8 mouse cellular contexts compared by ENCODE assay signal in genomic region chr2:83812483-83813272, GRCm38 (mm10). TPM values are rescaled to one million over a fixed set of nuclear protein-coding genes. Genes with fewer than 3 reads are reported as not detected.
DNase-seq lines count a peak whose midpoint lies in the region; ATAC-seq lines count a peak whose summit lies in the region.

Fam171b (plus strand) TSS chr2:83812636.

- intact Hi-C loops in gastrocnemius, postnatal 14 days (cut with DNase I; ENCODE audit: low total_unique reads), result no loop called here
- intact Hi-C loops in left cerebral cortex, postnatal 10 days (cut with DNase I), result no loop called here

- peak; percentile 91 for ATAC-seq in common myeloid progenitor, adult 5-6 weeks (replicated peaks; ENCODE audit: low read depth, poor library complexity, severe bottlenecking)
- peak; percentile 72 for ATAC-seq in inflammation-experienced regulatory T-cells, adult 6 months
- ATAC-seq in megakaryocyte progenitor cell, adult 5-6 weeks (replicated peaks; ENCODE audit: poor library complexity), result peak; percentile 90

- DNase-seq in ZHBTc4 (ENCODE audit: low read depth, low spot score), result peak; percentile 85
- peak; percentile 80 for DNase-seq in gastrocnemius, postnatal 14 days
- peak; percentile 76 to 90 for DNase-seq in left cerebral cortex, postnatal 10 days (ENCODE audit: extremely low spot score in 1 of 2, low spot score in 2 of 2)
- DNase-seq in right cerebral cortex, postnatal 14 days, result peak; percentile 85
- peak; percentile 62 to 75 for DNase-seq in urinary bladder, postnatal 4 days (ENCODE audit: low spot score in 2 of 2)

RNA-seq across cellular contexts. Expression of gene Fam171b, which starts in this region (rescaled TPM):
- not detected in 2 replicates for total RNA-seq in common myeloid progenitor, adult 5-6 weeks (2017)
- total RNA-seq in gastrocnemius, postnatal 14 days (2021), result 1 to 10 TPM; 2.6 to 2.8 TPM
- 1 to 10 TPM in 1 of 3 experiments, under 1 TPM in 2; 0.25 to 1.0 (median 0.52) TPM for polyA plus RNA-seq in inflammation-experienced regulatory T-cells, adult 6 months (2017; shearing (Covaris generic))
- total RNA-seq in left cerebral cortex, postnatal 10 days (2021), result 100 to 1,000 TPM; 221 to 223 TPM
- total RNA-seq in megakaryocyte progenitor cell, adult 5-6 weeks (2015), result not detected in 2 replicates
- not detected in 2 replicates for total RNA-seq in megakaryocyte progenitor cell, adult 5-6 weeks (2017)

Comparison
In these comparisons a context has a peak if more than half of its experiments do, and no peak if none do; other contexts are left out.
1. Peak in every context shown above with its lines: DNase-seq and ATAC-seq.
2. RNA of gene Fam171b (total RNA-seq): 221 to 223 TPM in left cerebral cortex, postnatal 10 days; 2.6 to 2.8 TPM in gastrocnemius, postnatal 14 days, not detected in common myeloid progenitor, adult 5-6 weeks and not detected in megakaryocyte progenitor cell, adult 5-6 weeks; every median in the first group is over 10 times any median in the second.
3. Peak in ATAC-seq in common myeloid progenitor, adult 5-6 weeks; RNA of the gene not detected or under 1 TPM.
4. Peak in ATAC-seq in megakaryocyte progenitor cell, adult 5-6 weeks; RNA of the gene not detected or under 1 TPM.